Mouse (Mus musculus): ENCODE data around the gene Macf1.

- no peak for TF ChIP-seq CTCF (IDR thresholded peaks at IDR 0.05; ENCODE audit: low read depth, low read length)
- TF ChIP-seq GATA1 (IDR thresholded peaks at IDR 0.05; ENCODE audit: borderline replicate concordance, low read length), result no peak
These were observed 369.7 kb downstream of the Macf1 start for GRCm38 (mm10) chr4:123314497-123314896.
